Mouse (Mus musculus) cerebellum, postnatal 36 days (tissue): Measurements from ENCODE around the gene Gm9936.
"Not testable (repeated sequence)": the region's sequence is repeated elsewhere in the genome, so short reads cannot be mapped to it uniquely, and the experiment has no call there.

ENCODE experiments used
- DNase-seq, 2 experiments: peaks; one replicate each; pipeline ENCODE4 v3.0.0; 2021 to 2022; ENCODE audit warnings: mixed read lengths in 2 of 2

Gm9936 gene

DNA sequence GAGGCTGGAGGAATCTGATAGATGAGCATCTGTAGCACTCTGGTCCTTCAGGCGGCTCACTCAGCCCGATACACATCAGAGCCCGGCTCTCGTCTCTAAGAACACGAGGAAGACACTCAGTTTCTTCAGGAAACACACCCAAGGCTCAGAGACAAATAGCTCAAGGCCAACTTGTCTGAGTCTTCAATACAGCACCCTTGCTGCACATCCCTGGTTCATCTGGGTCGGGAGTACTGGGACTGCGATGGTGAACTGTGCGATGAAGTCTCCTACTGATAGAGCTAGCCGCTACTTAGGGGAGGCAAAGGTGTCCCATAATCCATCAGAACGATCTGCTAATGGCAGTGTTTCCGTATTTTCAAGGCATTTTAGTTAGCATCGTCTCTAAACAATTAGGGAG lies at the start of gene Gm9936:
Gene Gm9936, minus strand, starts transcription at position 101 of the 400 bp plus-strand sequence.
- DNase-seq, result no peak

DNA sequence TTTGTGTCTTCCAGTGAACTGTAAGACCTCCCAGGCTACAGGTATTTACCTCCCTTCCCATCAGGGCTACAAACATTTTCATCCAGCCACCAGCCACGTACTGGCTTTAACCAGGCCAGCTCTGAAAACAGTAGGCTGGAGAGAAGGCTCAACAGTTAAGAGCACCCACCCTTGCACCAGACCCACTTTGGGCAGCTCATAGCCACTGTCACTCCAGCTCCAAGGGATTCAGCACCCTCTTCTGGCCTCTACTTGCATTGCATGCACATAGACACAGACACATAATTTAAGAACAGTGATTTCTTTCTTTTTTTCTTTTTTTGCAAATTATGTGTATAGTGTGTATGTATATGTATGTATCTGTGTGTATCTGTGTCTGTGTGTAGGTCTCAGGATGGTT lies 43.9 kb upstream of the Gm9936 start:
- DNase-seq, result peak in 1 of 2 experiments; percentile 18

DNA sequence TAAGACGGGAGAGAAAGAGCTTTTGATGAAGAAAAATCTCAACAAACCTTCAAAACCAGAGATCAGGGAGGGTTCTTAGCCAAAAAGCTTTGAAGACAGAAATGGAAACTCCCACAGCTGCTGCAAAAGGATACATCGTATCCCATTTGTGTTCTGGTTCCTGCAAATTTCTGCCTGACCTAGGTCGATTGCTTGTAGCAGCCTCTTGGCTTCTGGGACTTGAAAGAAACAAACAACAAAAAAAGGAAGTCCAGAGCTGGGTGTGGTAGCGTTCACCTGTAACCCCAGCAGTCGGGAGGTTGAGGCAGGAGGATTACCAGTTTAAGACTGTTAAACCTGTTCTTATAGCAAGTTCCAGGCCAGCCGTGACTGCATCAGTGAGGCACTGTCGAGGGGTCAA lies 40.4 kb upstream of the Gm9936 start:
- no peak for DNase-seq

DNA sequence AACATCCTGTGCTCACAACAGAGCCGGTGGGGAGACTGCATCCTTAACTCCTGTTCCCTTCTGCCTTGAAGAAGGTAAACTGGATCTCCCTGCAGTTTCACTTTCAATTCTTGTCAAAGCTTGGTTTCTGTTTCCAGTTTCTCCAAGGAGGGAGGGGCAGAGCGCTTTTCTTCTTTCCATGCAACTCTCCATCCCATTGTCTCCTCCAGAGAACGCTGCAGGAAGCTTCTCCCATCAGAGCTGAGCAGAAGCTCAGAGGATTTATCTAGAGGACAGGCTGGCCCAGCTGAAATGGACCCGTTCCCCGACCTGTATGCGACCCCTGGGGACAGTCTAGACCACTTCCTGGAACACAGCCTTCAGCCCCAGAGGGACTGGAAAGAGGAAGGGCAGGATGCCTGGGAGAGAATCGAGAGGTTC lies 38.9 kb upstream of the Gm9936 start:
- DNase-seq, result no peak

DNA sequence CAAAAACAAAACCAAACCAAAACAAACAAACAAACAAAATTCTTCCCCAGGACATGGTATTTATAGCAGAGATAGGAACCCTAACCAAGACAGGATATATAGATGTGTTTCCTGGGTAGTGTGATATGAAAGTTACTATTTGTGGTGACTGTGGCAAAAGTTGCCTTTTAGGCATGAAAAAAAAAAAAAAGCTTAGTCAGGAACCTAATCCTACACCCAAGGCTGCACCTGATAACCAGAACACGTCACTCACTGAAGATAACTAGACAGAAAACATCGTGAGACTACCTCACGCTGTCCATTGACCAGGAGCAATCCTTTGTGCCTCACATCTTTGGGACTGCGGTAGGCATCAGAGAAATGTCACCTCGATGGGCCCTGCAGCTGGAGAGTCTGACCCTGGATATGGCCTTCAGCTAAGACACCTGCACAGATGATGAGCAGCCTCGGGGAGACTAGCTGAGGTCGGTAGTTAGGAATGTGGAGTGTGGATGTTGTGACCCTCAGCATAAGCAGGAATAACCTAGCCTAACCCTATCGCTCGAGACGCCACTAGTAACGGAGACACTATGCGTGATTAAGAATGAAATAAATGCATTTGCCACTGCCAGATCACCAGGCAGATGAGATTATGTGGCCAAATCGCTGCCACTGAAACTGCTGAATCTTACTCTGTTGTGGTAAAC lies 38.3 kb upstream of the Gm9936 start, which contains the start of gene Oasl2:
Gene Oasl2, plus strand, starts transcription at position 249 of the 686 bp plus-strand sequence.
- no peak for DNase-seq

DNA sequence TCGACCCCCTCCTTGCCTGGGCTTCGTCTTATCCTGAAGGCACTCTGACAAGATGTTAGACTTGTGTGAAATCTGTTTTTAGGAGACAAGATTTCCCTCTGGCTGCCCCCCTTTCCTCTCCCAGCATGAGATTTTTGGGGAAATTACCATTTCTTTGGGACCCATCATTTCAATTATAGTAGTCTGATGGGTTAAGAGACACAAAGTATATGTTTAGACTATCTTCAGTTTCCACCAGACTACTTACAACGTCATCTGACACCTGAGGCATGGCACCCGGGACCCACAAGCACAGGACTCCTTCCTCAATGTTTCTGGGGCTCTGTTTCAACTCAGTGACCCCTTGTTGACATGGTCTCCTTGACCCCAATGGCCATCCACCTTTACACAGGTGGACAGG lies 37.1 kb upstream of the Gm9936 start:
- DNase-seq, result no peak

DNA sequence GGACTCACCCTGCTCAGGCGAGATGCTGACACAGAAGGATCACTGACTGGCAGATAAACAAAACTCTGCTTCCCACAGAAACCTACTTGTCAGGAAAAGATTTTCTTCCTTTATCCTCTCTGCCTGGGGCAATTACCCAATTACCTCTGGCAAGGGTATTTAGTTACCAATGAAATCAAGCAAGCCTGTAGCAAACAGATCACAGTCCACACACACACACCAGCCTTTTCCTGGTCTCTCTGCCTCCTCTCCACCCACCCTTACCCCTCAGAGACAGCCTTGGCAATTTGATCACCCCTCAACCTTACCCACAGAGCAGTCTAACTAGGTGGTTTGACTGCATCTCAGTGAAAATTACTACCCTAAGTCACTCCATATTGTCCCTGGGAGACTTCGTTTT lies 30.5 kb upstream of the Gm9936 start:
- DNase-seq, result no peak

DNA sequence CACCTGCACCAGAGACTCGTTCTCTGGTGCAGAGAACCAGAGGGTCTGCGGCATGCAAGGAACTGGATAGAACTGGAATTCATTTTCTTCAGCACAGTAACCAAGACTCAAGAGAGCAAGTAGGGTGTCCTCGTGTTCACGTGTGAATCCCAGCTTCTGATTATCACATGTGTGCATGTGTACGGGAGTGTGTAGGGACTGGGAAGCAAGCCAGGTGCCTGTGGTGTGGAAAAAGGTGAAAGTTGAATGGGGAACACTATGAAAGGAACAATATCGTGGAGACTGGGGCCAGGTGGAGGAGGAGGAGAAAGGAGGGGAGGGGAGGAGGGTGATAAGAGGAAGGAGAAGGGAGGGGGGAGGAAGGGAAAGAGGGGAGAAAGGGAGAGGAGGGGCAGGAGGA lies 28.3 kb upstream of the Gm9936 start:
- DNase-seq, result no peak

DNA sequence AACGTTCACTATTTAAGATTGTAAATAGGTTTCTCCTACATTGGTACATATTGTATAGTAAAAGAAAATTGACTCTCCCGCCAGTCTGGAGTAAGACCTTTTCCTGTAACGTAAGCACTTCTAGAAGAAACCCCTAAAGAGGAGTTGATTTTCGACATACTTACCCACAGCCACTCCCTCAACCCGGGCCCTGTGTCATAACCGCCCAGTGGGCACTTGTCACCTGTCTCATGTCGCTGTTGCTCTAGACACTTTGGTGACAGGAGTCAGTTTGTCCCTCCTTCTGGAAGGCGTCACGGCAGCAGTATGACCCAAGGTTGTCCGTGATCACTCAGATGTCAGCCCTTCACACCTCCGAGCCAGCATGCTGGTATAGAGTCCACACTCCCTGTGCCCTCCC lies 24.5 kb upstream of the Gm9936 start:
- no peak for DNase-seq

DNA sequence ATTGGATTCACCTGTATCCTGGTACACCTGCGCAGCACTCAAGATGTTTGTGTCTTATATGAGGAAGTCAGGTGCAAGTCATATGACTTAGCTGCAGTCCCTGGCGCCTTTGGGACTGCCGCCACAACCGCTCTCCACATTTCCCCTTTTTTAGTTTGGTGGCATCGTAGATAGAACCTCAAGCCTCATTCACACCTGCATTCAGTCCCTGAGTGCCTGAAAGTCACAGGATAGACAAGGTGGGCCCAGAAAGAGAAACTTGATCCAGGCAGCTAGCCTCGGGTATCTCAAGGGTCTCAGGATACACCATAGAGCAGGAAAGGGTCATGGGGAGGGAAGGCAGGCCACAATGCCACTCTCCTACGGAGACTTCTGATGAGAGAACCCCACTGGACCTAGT lies 23.8 kb upstream of the Gm9936 start:
- DNase-seq, result not testable (repeated sequence)

DNA sequence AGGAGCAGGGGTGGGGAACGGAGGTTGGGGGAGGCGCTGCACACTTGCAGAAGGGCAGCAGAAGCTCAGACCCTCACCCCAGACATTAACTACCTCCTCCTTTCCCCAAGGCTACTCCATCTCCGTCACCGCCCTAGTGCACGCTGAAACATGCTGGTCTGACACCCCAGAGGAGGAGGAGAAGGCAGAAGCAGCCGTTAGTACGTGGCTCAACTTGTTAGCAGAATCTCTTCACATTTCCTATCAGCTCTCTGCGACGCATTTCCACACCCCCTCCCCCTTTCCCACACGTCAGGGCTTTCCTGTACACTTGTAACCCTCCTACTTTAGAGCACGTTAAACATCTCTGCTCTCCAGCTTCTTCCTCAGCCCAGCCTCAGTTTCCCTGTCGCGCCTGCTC lies 20.9 kb upstream of the Gm9936 start:
- no peak for DNase-seq

DNA sequence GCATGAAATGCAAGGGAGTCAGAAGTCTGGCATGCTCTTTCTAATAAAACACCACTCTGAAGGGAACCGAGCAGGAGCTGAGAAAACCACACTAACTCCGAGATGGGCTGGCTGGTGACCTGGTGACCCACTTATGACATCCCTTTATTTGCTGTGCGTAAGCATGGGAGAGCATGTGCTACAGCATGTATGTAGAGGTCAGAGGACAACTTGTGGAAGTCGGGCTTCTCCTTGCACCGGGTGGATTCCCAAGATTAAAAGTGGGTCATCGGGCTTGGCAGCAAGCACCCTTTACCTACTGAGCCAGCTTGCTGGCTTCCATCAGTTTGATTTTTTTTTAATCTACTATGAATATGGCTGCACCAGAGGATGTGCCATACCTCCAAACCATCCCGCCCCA lies 19.0 kb upstream of the Gm9936 start:
- DNase-seq, result no peak

DNA sequence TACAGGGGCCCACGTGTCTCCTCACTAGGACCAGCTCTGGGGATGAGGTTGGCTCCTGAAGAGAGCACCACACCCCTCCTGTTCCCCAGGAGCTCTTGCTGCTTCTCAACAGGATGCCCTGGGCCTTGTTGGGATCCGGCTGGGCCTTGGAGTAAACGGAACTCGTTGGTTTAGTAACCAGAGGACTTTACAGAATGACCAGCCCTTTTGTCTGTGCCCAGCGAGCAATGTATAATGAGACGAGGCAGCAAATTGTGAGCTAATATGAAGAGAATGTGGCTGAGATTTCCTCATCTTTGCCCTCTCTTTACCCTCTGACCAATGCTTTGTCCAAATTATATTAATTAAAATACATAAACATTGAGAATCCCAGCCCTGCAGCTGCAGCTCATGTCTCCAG lies 17.8 kb upstream of the Gm9936 start:
- DNase-seq, result no peak

DNA sequence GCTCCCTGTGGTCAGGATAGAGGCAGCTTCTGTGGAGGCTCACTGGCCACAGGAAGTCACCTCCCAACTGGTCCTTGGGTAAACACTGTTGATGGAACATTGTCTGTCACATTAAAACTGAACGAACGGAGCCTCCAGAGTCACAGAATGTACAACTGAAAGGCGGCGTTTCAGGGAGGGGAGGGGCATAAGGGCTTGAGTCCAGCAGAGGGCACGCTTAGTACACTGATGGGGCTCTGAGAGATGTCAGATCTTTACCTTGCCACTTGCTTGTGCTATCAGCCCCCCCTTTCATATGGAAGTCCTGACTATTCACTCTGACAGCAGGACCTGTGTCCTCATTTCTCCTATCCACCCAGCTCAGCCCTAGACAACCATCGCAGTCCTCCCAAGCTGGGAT lies 17.4 kb upstream of the Gm9936 start:
- DNase-seq, result no peak

DNA sequence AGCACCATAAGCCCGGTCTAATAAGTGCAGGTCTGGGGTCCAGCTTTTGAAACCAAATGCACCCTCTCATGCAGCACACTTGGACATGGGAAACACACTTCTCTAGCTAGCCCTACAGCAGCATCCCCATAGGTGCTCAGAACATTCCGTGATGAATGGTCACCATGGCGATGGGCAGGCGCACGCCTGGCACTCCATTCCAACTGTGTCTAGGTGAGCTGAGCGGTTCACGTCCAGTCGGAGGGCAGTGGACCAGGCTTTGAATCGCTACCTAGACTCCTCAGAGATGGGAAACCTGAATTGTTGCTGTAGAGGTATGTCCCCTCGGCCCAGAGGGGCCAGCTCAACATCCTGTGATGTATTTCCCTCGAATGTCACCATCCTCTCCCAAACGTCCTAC lies 6.8 kb upstream of the Gm9936 start:
- DNase-seq, result no peak

DNA sequence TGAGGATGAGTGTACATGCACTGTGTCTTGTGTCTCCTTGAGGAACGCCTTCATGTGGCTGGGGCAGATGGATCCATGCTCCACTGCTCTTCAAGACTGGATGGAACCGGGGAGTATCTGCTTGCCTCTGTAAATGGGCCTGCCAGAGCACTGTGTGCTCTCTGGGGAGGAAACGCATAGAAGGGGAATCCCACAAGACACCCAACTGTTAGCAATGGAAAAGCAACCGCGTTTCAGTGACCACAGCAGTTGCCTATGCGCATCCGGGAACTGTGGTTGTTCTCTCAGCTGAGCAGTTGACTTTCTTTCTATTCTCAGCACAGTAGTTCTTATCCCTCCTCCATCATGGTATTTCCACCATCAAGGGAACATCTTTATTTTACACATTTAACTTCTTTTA lies 6.3 kb upstream of the Gm9936 start:
- no peak for DNase-seq

DNA sequence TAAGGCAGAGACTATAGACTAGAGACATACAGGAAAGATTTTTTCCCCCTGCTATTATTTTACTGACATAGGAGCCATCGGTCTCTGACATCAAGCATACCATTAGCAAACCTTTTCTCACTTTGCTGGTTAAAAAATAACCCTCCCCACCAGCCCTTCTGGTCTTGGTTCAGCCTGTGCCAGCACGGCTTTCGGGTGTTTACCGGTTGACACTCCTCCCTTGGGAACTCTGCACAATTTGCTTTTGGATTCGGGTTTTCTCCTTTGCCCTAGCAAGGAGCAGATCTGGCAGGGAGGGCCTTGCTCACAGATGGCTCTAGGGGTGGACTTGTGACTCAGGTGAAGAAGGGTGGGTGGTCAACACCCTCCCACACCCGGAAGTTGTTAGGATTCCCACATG lies 3.2 kb upstream of the Gm9936 start:
- no peak for DNase-seq

DNA sequence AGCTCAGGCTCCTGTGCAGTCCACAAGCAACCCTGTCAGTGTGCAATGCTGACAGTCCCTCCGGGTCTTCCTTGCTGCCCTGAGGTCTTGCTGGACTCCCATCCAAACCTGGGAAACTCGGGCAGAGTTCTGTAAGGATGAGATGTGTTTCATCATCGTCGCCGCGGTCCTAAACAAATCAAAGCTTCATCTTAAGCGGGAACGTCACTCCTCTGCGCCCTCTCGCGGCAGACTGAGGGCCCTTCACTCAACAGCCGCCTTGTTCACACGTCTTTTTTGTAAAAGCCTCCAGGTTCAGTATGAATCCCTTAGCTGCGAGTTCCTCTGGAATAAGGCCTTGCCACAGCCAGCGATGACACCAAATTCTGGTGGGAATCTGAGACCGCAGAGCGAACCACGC lies 771 bp upstream of the Gm9936 start:
- DNase-seq, result peak; percentile 82 to 87

DNA sequence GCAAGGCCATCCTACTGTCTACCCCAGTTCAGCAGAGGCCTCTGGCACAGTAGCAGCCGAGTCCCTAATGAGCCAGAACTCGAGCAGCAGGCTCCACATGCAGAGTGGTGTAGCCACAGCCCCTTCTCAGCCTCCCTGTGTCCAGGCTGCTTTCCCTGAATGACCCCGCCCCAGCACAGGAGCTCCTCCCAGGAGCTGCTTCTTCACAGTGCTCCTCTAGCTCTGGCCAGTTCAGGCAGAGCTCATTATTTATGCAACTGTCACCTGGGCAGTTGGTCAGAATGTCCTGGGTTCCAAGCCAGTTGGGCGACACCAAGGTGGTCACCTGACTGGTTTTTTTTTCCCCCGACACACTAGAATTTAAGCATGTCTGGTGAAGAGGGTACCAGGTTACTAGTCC lies 5.1 kb downstream of the Gm9936 start, which contains the start of gene 4930519G04Rik:
Gene 4930519G04Rik, plus strand, starts transcription at position 301 of the 400 bp plus-strand sequence.
- not testable (repeated sequence) for DNase-seq

DNA sequence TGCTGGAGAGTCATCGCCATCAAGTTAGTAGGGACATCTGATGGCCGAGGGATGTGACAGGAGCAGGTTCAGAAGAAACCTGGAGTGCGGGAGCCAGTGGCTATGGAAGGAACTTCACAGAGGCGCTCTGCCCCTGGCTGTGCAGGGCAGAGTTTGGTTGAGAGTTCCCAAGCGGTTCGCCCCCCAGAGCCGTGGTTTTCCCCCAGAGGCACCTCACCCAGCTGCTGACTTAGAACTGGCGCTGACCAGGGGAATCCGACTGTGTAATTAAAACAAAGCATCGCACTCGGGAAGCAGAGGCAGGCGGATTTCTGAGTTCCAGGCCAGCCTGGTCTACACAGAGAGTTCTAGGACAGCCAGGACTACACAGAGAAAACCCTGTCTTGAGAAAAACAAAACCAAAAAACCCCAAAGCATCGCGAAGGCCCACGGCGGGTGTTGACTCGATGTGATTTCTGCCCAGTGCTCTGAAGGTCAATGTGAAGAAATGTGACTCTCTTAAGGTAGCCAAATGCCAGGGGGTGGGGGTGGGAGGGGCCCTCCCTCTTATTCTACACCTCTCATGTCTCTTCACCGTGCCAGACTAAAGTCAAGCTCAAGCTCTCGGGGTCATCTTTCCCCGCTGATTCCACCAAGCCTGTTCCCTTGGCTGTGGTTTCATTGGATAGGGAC lies 6.8 kb downstream of the Gm9936 start:
- DNase-seq, result no peak

DNA sequence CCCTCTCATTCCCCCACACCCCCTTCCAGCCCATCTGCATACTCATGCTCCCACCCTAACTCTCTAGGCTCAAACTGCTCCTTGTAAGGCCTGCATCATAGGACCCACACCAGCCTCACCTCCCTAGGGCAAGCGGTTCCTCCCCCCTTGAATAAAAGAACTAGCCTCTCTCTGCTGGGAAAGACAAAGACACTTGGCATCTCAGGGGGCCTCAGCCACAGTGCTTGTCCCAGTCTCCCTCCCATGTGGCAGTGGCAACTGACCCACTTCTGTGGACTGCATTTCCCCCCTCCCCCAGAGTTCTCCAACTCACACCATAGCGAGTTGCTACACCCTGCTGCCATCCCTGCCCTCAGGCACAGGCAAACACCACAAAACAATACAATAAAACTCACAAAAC lies 14.1 kb downstream of the Gm9936 start:
- not testable (repeated sequence) for DNase-seq

DNA sequence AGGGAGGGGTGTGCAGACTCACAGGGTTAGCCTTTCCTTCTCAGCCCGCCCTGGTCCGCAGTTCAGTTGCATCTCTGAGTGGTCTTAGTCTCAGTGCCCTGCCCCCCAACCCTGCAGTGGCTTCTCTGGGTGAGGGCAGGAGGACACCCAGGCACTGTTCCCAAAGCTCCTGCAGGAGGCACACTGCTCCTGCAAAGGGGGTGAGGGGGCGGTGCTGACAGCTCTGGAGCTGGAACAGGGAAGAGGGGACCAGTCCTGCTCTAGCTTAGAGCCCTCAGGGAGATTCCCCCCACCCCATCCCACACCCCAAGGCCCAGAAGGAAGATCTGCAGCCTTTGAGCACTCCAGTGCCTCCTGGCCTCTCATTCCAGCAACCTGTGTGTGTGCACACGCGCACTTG lies 15.8 kb downstream of the Gm9936 start:
- no peak for DNase-seq

DNA sequence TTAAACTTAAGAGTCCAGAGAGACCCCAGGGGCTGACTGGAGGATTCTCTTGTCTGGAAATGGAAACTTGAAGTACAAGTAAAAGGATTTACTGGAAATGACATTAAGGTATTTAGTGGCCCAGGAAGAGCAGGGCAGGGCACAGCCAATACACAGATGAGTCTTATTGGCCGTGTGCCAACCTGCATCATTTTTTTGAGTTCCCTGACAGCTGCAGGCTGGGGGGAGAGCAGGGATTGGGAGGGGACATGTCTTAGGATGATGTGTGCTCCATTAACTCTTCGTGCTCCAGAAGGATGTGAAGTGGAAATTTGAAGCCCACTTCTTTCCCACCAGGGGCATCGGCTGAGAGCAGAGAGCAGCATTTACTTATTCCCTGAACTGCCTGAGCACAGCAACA lies 16.3 kb downstream of the Gm9936 start:
- DNase-seq, result not testable (repeated sequence)

DNA sequence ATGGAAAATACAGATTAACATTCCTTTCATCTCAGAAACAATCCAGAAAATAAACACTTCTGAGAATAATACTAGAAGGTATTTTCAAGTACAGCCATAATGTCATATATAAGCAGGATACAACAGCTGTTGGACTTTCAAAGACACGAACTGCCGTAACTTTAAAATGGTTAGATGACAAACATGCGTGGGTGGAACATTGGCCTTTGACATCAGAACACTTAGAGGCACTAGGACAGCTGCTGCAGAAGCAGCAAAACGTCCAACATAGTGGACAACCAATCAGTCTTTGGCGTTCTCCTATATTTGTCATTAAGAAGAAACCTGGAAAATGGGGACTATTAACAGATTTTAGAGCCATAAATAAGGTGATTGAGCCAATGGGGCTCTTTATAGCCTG lies 18.0 kb downstream of the Gm9936 start:
- DNase-seq, result not testable (repeated sequence)

DNA sequence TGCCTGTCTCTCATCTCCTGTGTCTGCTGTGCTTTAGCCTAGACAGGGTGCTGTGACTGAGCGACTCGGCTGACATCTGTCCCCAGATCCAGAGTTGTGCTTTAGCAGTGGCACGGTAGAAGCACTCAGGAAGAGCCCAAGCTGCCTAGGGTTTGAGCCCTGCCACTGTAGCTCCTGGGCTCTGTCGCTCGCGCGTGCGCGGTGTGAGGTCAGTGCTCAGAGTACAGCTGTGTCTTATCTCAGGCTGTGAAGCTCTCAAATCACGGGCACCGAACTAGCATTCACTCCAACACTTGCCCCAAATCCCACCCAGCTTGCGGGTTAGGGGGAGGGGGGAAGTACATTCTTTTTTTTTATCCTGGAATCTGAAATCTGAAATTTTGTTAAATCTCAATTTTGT lies 21.6 kb downstream of the Gm9936 start:
- DNase-seq, result no peak
